Mouse (Mus musculus) small intestine, adult 2 months (tissue): ENCODE results near the gene Tmem33.

Experiments
- CTCF ChIP-seq: fragments of 200-500 bp; IDR thresholded peaks from 2 replicates; pipeline ENCODE4 v1.5.1; 2012; ENCODE audit warnings: low read depth, mild to moderate bottlenecking, control low read depth, inconsistent platforms, low read length, moderate library complexity, mixed read lengths; ENCODE audit not compliant: insufficient replicate concordance, insufficient read length; ENCODE audit errors: extremely low read depth
- POLR2A ChIP-seq: fragments of 200-500 bp; IDR thresholded peaks from 2 replicates; pipeline ENCODE4 v1.6.1; 2012; ENCODE audit warnings: low read depth, mild to moderate bottlenecking, control low read depth, inconsistent platforms, low read length, moderate library complexity

- TF ChIP-seq POLR2A (no peak), CTCF (no peak)
These were observed 35.3 kb downstream of the Tmem33 start for GRCm38 (mm10) chr5:67295682-67296081.
